Mouse (Mus musculus) kidney, adult 9 months (tissue): ENCODE measurements around the gene Rrbp1.

Experiments used
- DNase-seq: peaks from one replicate; pipeline ENCODE4 v3.0.0; 2022

Gene Rrbp1

DNA sequence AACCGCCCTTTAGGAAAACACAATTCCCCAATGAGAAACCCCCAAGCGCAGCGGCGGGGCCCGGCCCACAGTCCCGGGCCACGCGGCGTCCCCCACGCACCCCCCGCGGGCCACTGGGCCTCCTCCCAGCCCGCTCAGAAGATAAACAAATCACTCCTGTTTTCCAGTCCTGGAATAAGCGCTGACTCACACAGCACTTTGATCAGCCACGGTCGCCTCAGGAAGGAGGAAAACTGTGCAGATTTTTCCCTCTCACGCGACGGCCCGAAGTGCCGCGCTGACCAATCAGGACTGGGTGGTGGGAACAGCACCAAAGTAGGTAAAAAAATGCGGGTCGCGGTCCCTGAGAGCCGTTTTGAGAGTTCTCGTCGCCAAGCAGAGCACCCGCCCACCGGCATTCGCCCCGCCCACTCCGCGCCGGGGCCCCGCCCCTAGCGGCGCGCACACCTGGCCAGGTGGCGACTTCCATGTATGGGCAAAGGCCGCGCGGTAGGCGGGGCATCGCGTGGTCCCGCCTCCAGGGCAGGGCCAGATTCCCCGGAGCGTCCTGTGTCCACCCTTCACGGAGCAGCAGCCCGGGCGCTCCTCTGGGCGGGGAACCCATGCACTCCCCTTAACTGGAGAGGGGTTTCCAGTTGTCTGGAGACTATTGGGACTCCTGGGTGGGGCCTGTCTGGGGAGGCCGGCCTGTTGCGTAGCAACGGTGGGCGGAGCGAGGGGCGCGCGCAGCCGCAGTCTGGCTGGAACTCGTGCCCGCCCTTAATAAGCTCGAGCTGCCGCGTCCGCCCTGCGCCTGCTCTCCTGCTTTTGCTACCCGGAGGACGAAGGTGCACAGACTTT lies 96.1 kb downstream of the Rrbp1 start, which contains the start of gene Dstn:
Dstn (plus strand) TSS at position 561 of the 840 bp plus-strand sequence.
- DNase-seq, result peak; percentile 99

DNA sequence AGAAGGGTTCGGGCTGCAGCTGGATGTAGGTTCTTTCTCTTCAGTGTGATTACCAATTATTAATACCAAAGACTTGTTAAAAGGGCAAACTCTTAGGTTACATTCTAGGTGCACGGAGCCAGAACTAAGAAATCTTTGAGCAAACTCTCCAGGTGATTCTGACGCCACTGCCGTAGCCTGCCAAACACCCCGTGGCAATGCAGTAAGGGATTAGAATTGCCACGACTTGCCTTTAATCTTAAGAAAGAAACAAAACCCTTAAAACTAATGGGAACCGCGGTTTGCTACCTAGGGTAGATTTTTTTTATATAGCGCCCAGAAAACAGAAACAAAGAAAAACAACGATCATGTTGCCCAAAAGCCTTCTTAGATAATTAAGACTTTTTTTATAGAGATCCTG lies 96.8 kb downstream of the Rrbp1 start:
- DNase-seq, result peak; percentile 38

DNA sequence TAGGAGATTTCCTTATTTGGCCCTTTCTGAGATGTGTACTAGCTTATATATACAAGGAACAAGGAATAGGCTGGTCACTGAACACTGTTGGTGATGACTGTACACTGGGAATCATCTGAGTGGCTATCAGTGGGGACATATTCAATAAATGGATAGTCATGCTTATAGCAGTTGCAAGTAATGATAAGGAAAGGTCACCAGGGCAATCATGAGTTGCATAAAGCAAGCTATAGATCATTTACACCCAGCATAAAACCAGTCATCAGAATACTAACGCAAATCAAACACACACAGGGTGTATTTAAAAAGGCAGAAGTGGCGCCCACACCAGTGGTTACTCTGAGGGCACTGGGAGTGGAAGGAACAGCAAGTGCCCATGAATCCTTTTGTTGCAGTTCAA lies 98.9 kb downstream of the Rrbp1 start:
- DNase-seq, result no peak

DNA sequence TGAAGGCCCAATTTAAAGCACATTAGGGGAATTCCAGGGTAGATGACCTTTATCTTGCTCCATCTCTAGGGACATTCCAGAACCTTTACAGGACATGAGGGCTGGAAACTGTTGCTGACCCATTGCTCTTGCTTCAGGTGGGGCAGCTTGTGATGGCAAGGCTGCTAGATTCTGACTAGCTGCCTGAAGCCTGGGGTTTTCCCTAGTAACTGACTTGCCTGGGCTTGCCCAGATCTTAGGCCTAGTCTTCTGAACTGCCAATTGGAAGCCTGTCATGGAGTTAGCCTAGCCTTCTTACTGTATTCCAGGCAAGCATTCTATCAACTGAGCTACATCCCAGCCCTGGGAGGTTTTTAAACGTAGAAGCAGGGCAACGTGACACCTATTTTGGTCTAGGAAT lies 101.8 kb downstream of the Rrbp1 start:
- no peak for DNase-seq

DNA sequence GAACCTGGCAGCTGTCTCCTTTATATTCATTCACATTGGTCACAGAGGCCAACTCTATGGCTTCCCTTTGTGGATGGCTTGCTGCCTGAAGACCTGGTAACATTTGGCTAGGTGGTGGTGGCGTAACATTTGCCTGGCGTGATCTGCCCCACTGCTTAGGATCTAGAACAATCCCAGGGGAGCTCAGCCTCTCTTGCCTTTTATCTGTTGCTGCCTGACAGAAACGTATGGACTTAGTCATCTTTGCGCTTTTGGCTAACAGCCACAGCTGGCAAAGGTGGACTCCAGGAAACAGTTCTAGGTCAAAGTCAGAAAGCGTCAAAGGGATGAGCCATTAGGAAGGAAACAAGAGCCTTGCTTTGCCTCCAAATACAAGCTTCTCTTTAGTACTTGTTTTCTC lies 106.2 kb downstream of the Rrbp1 start:
- peak; percentile 49 for DNase-seq

DNA sequence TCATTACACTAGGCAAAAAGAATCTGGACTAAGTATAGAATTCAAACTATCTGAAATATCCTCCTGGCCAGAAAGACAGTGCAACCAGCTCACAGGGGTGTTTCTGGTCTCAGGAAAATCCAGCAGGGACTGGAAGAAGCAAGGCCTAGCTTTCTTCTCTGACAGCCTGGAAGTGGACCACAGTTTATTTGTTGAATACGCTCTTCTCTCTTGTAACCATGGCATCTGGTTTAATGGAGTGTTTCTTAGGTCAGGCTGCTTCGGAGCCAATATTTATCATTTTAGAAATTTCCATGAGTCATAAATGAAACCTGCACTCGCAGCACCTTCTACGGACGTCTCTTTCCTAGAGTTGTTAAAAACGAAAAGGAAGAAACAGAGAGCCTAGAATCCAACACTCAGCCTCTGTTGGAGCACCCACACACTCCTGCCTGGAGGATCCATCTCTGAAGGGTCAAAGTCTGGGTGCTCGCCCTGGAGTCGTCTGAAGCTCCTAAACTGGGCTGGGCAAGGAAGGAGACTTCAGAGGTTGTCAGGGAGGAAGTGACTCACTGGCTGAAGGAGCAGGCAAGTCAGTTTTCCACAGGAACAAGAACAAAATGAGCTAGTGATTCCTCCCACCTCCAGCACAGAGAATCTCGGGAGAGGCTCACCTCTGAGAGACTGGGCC lies 107.6 kb downstream of the Rrbp1 start:
- peak; percentile 32 for DNase-seq

DNA sequence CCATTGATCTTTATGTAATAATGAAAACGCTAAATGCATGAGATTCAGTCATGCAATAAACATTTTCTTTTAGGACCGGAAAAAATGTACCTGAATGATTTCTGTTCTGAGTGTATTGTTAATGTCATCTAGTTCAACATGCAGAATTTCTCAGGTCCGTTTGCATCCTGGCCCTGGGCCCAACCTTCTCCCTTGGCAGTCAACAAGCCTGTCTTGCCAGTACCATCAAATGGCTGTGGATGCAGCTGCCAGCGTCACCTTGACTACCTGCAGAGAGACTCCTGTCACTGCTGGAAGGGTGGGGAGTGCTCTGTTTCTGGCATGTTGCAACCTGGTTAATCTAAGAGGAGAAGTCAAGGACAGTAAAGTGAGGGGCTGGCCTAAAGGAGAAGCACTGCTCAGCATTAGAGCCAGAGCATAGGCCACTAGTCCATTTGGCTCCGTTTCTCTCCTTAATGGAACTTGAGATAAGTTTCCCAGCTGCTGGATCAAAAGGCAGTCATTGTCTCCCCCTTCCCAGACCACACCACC lies 110.2 kb downstream of the Rrbp1 start:
- DNase-seq, result no peak

DNA sequence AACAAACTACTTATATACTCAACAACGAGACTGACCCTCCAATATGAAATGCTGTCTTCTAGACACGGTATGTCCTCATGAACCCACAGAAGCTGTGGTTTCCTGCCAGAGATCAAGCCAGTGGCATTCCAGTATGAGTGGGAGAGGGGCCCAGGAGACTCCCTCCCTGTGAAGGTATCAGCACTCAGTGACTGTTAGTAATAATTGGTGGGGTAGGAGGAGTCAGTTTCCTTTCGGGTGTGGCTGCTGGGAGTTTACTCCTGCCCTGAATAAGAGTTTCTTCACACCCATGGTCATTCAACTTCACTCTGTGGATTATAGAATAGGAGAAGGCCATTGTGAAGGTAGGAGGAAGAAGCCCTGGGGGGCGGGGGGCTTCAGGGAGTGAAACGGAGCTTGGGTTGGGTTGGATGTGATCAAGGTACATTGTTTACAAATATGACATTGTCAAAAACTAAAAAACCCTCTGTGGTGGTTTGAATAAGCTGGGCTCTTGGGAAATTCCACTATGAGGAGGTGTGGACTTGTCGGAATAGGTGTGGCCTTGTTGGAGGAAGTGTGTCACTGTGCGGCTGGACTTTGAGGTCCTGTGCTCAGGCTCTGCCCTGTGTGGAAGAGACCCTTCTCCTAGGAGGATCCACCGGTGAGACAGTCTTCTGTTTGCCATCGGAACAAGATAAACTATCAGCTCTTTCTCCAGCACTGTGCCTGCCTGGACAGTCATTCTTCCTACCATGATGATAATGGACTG lies 111.4 kb downstream of the Rrbp1 start:
- DNase-seq, result no peak
